Mouse (Mus musculus) CH12.LX (cell line): ENCODE measurements around the gene Smarca2. TPM values are rescaled to one million over a fixed set of nuclear protein-coding genes. Genes with fewer than 3 reads are reported as not detected.

ENCODE experiments used
- DNase-seq: peaks from one replicate; pipeline ENCODE4 v3.0.0-alpha.2; 2013; ENCODE audit errors: extremely low read depth
- H3K27ac ChIP-seq: 2 replicates; pipeline ENCODE4 v1.5.1; 2012; ENCODE audit warnings: low read depth, mild to moderate bottlenecking, control low read depth, moderate library complexity; ENCODE audit not compliant: insufficient read depth
- H3K27me3 ChIP-seq: replicated peaks from 2 replicates; pipeline ENCODE3; 2012; ENCODE audit warnings: inconsistent platforms
- H3K36me3 ChIP-seq, 2 experiments: replicated peaks in 1 of 2; 2 replicates each; pipeline versions ENCODE3 to v1.6.1; 2012; ENCODE audit warnings: inconsistent platforms in 1 of 2, low read length in 1 of 2, mild to moderate bottlenecking in 1 of 2, mixed read lengths in 1 of 2, moderate library complexity in 1 of 2; ENCODE audit not compliant: control insufficient read depth in 1 of 2, insufficient read depth in 1 of 2
- H3K4me1 ChIP-seq, 2 experiments: 2 replicates each; pipeline ENCODE4 v1.6.1; 2012; ENCODE audit warnings: inconsistent platforms in 1 of 2, moderate library complexity in 1 of 2; ENCODE audit not compliant: insufficient read depth in 2 of 2, control insufficient read depth in 1 of 2
- H3K4me2 ChIP-seq: 2 replicates; pipeline ENCODE4 v1.6.1; 2012; ENCODE audit warnings: low read depth, mild to moderate bottlenecking, control low read depth; ENCODE audit not compliant: poor library complexity, insufficient read depth, severe bottlenecking
- H3K4me3 ChIP-seq, 3 experiments: fragments of 150-350 bp in 1 of 3; sonication (generic) in 1 of 3; replicated peaks in 1 of 3; 2 replicates each; pipeline versions ENCODE3 to v1.5.1; 2011 to 2012; ENCODE audit warnings: low read depth in 2 of 3, low read length in 2 of 3, mild to moderate bottlenecking in 2 of 3, moderate library complexity in 2 of 3, control low read depth in 1 of 3, improper control_type of control experiment in 1 of 3, inconsistent platforms in 1 of 3, mixed read lengths in 1 of 3; ENCODE audit not compliant: poor library complexity in 1 of 3
- H3K79me2 ChIP-seq: replicated peaks from 2 replicates; pipeline ENCODE4 v1.6.1; 2012; ENCODE audit warnings: mild to moderate bottlenecking, moderate library complexity; ENCODE audit not compliant: control insufficient read depth, poor library complexity, insufficient read depth, severe bottlenecking; ENCODE audit errors: extremely low read depth
- H3K9ac ChIP-seq: 2 replicates; pipeline ENCODE4 v1.6.1; 2012; ENCODE audit warnings: low read depth, mild to moderate bottlenecking, control low read depth, moderate library complexity; ENCODE audit not compliant: insufficient read depth
- H3K9me3 ChIP-seq: replicated peaks from 2 replicates; pipeline ENCODE3; 2012; ENCODE audit warnings: low read length, inconsistent platforms, mixed read lengths
- CHD2 ChIP-seq: IDR thresholded peaks from 2 replicates; pipeline ENCODE4 v1.6.1; 2011; ENCODE audit warnings: low read length, improper control_type of control experiment
- E2F4 ChIP-seq: IDR thresholded peaks from 2 replicates; pipeline ENCODE4 v1.6.1; 2011; ENCODE audit warnings: low read depth, low read length, improper control_type of control experiment; ENCODE audit not compliant: insufficient replicate concordance
- EP300 ChIP-seq: IDR thresholded peaks from 2 replicates; pipeline ENCODE4 v1.6.1; 2011; ENCODE audit warnings: low read length, improper control_type of control experiment
- ETS1 ChIP-seq: conservative IDR thresholded peaks from 2 replicates; pipeline ENCODE4 v1.6.1; 2012; ENCODE audit warnings: low read depth, mild to moderate bottlenecking, inconsistent platforms, low read length, improper control_type of control experiment, moderate library complexity
- GABPA ChIP-seq: IDR thresholded peaks from 2 replicates; pipeline ENCODE4 v1.6.1; 2012; ENCODE audit warnings: low read depth, low read length, improper control_type of control experiment, inconsistent platforms; ENCODE audit not compliant: insufficient replicate concordance
- HCFC1 ChIP-seq: IDR thresholded peaks from 2 replicates; pipeline ENCODE4 v1.6.1; 2012; ENCODE audit warnings: low read depth, mild to moderate bottlenecking, inconsistent platforms, low read length, improper control_type of control experiment
- IRF4 ChIP-seq: IDR thresholded peaks from 2 replicates; pipeline ENCODE4 v1.6.1; 2014; ENCODE audit warnings: low read depth, mild to moderate bottlenecking, inconsistent platforms, low read length, improper control_type of control experiment
- JUN ChIP-seq: IDR thresholded peaks from 2 replicates; pipeline ENCODE4 v1.6.1; 2011; ENCODE audit warnings: low read depth, mild to moderate bottlenecking, low read length, improper control_type of control experiment, moderate library complexity; ENCODE audit not compliant: insufficient read depth
- JUND ChIP-seq: conservative IDR thresholded peaks from 2 replicates; pipeline ENCODE4 v1.6.1; 2011; ENCODE audit warnings: low read depth, low read length, improper control_type of control experiment
- KAT2A ChIP-seq: IDR thresholded peaks from 2 replicates; pipeline ENCODE4 v1.6.1; 2012; ENCODE audit warnings: low read length, improper control_type of control experiment, inconsistent platforms; ENCODE audit not compliant: insufficient replicate concordance
- MAX ChIP-seq: IDR thresholded peaks from 2 replicates; pipeline ENCODE4 v1.6.1; 2011; ENCODE audit warnings: low read length, improper control_type of control experiment
- MXI1 ChIP-seq: IDR thresholded peaks from 2 replicates; pipeline ENCODE4 v1.6.1; 2011; ENCODE audit warnings: mild to moderate bottlenecking, low read depth, low read length, improper control_type of control experiment
- MYC ChIP-seq: IDR thresholded peaks from 2 replicates; pipeline ENCODE4 v1.6.1; 2011; ENCODE audit warnings: low read depth, mild to moderate bottlenecking, improper control_type of control experiment, low read length
- NELFE ChIP-seq: IDR thresholded peaks from 2 replicates; pipeline ENCODE4 v1.6.1; 2011; ENCODE audit warnings: low read depth, low read length, improper control_type of control experiment
- POLR2AphosphoS2 ChIP-seq: IDR thresholded peaks from 2 replicates; pipeline ENCODE4 v1.6.1; 2011; ENCODE audit warnings: low read depth, low read length, improper control_type of control experiment
- RAD21 ChIP-seq: IDR thresholded peaks from 2 replicates; pipeline ENCODE4 v1.6.1; 2011; ENCODE audit warnings: low read depth, mild to moderate bottlenecking, low read length, improper control_type of control experiment, moderate library complexity
- SIN3A ChIP-seq: IDR thresholded peaks from 2 replicates; pipeline ENCODE4 v1.6.1; 2012; ENCODE audit warnings: low read length, improper control_type of control experiment, inconsistent platforms
- TCF12 ChIP-seq: IDR thresholded peaks from 2 replicates; pipeline ENCODE4 v1.6.1; 2014; ENCODE audit warnings: low read depth, mild to moderate bottlenecking, inconsistent platforms, low read length, improper control_type of control experiment
- UBTF ChIP-seq: IDR thresholded peaks from 2 replicates; pipeline ENCODE4 v1.6.1; 2012; ENCODE audit warnings: low read depth, mild to moderate bottlenecking, inconsistent platforms, low read length, improper control_type of control experiment, moderate library complexity
- ZKSCAN1 ChIP-seq: IDR thresholded peaks from 2 replicates; pipeline ENCODE4 v1.6.1; 2012; ENCODE audit warnings: low read depth, inconsistent platforms, low read length, improper control_type of control experiment, borderline replicate concordance
- ZMIZ1 ChIP-seq: IDR thresholded peaks from 2 replicates; pipeline ENCODE4 v1.6.1; 2012; ENCODE audit warnings: low read depth, mild to moderate bottlenecking, inconsistent platforms, low read length, improper control_type of control experiment
- ZNF384 ChIP-seq: IDR thresholded peaks from 2 replicates; pipeline ENCODE4 v1.6.1; 2012; ENCODE audit warnings: low read depth, low read length, improper control_type of control experiment, inconsistent platforms
- dilution Hi-C: fragments of 300-500 bp; cut with MboI; formaldehyde crosslinking; loops from 2 replicates; pipeline ENCODE4 v1.14.3; 2020; ENCODE audit warnings: low sequenced_read_pairs; ENCODE audit not compliant: extremely low pct_unique_long_range_greater_than_20kb, extremely low pct_ligation_motif_present
- in situ Hi-C: fragments of 300-500 bp; cut with MboI; formaldehyde crosslinking; loops from 3 replicates; pipeline ENCODE4 v1.14.3; 2019; ENCODE audit warnings: low sequenced_read_pairs, low pct_ligation_motif_present, low pct_unique_long_range_greater_than_20kb, mixed read lengths
- polyA plus RNA-seq: library from polyadenylated mRNA; unstranded; fragments of >175 nt; gene quantifications from 2 replicates; pipeline ENCODE4 v1.2.1, GENCODE M21; 2012; ENCODE audit warnings: low read depth; ENCODE audit not compliant: insufficient read length
- total RNA-seq, 2 experiments: library from RNA; depleted of rRNA; stranded (reverse); fragments of 300-350 nt in 1 of 2; fragments of >200 nt in 1 of 2; gene quantifications; 2 replicates each; pipeline ENCODE4 v1.2.3; 2012 to 2014

Smarca2 gene
- total and polyA plus RNA-seq, 3 experiments, result 19.4 to 47.1 (median 21.8) TPM

- dilution Hi-C loops, result no loop called here
- Histone ChIP-seq H3K27ac (no peak overlapping the region), H3K79me2 (peaks cover 13% of the 10 kb centered on the region), H3K9ac (no peak overlapping the region), H3K27me3 (no peaks in the 10 kb centered on the region), H3K4me1 (peaks cover 0 to 49% of the 10 kb centered on the region in 2 experiments; a peak in 3 of 4 replicates), H3K36me3 (peaks cover 4 to 40% of the 10 kb centered on the region in 2 experiments), H3K4me2 (no peak overlapping the region), H3K9me3 (no peaks in the 10 kb centered on the region), H3K4me3 (no peak overlapping the region)
- no peak for DNase-seq
- in situ Hi-C loops, result no loop called here
- TF ChIP-seq EP300 (no peak), E2F4 (no peak), IRF4 (no peak), POLR2AphosphoS2 (no peak), NELFE (no peak), ZNF384 (no peak)
Measured at GRCm38 (mm10) chr19:26612995-26613394, 8.1 kb downstream of the Smarca2 start.

- H3K9me3 ChIP-seq, result no peaks in the 10 kb centered on the region
- in situ Hi-C loops, result no loop called here
- H3K4me1 ChIP-seq, result peaks cover 0 to 48% of the 10 kb centered on the region in 2 experiments; a peak in 3 of 4 replicates
- TF ChIP-seq KAT2A (no peak), ETS1 (no peak), GABPA (no peak), CHD2 (no peak), UBTF (no peak), HCFC1 (no peak), RAD21 (no peak), MXI1 (no peak), MAX (no peak), JUND (no peak), POLR2AphosphoS2 (no peak), TCF12 (no peak), ZKSCAN1 (no peak), JUN (no peak), E2F4 (no peak), MYC (no peak), IRF4 (no peak), ZMIZ1 (no peak), EP300 (no peak), SIN3A (no peak)
- H3K36me3 ChIP-seq, result peaks cover 4 to 44% of the 10 kb centered on the region in 2 experiments
- dilution Hi-C loops, result no loop called here
- no peak overlapping the region for H3K27ac ChIP-seq
- DNase-seq, result no peak
- H3K9ac ChIP-seq, result no peak overlapping the region
- H3K4me3 ChIP-seq, result no peak overlapping the region
- H3K79me2 ChIP-seq, result peaks cover 6% of the 10 kb centered on the region
- H3K4me2 ChIP-seq, result no peak overlapping the region
- no peaks in the 10 kb centered on the region for H3K27me3 ChIP-seq
Measured at GRCm38 (mm10) chr19:26613665-26614064, 8.8 kb downstream of the Smarca2 start.
